Mouse (Mus musculus): Measurements from ENCODE around the gene Erv3.

The Erv3 gene

GRCm38 (mm10) chr2:131859721-131860120 is at the start of gene Erv3:
TSS of gene Erv3 (minus strand) at chr2:131859747.
- in situ Hi-C loops (cut with MboI; ENCODE audit: unreplicated experiment in 2 of 2), result no loop called here

- in situ Hi-C loops (cut with MboI; ENCODE audit: unreplicated experiment in 2 of 2), result no loop called here
Observed at GRCm38 (mm10) chr2:131908906-131909305, 49.4 kb upstream of the Erv3 start.

- in situ Hi-C loops (cut with MboI; ENCODE audit: unreplicated experiment in 2 of 2), result no loop called here
Observed at GRCm38 (mm10) chr2:131908351-131908861, 48.9 kb upstream of the Erv3 start.

GRCm38 (mm10) chr2:131907311-131907710 is 47.8 kb upstream of the Erv3 start:
- in situ Hi-C loops (cut with MboI; ENCODE audit: unreplicated experiment in 2 of 2), result no loop called here

- in situ Hi-C loops (cut with MboI; ENCODE audit: unreplicated experiment in 2 of 2), result no loop called here
Observed at GRCm38 (mm10) chr2:131906846-131907245, 47.3 kb upstream of the Erv3 start.

- in situ Hi-C loops (cut with MboI; ENCODE audit: unreplicated experiment in 2 of 2), result no loop called here
Observed at GRCm38 (mm10) chr2:131906266-131906665, 46.7 kb upstream of the Erv3 start.

GRCm38 (mm10) chr2:131905776-131906175 is 46.2 kb upstream of the Erv3 start:
- in situ Hi-C loops (cut with MboI; ENCODE audit: unreplicated experiment in 2 of 2), result no loop called here

- in situ Hi-C loops (cut with MboI; ENCODE audit: unreplicated experiment in 2 of 2), result no loop called here
Observed at GRCm38 (mm10) chr2:131905025-131905424, 45.5 kb upstream of the Erv3 start.

GRCm38 (mm10) chr2:131902867-131903266 is 43.3 kb upstream of the Erv3 start:
- in situ Hi-C loops (cut with MboI; ENCODE audit: unreplicated experiment in 2 of 2), result loop anchor here in 1 of 2 experiments (5.0 kb wide), 1 partner anchor 34 kb away; no protein-coding TSS in a partner anchor

- in situ Hi-C loops (cut with MboI; ENCODE audit: unreplicated experiment in 2 of 2), result loop anchor here in 1 of 2 experiments (5.0 kb wide), 1 partner anchor 35 kb away; no protein-coding TSS in a partner anchor
Observed at GRCm38 (mm10) chr2:131902423-131902822, 42.9 kb upstream of the Erv3 start.

- in situ Hi-C loops (cut with MboI; ENCODE audit: unreplicated experiment in 2 of 2), result no loop called here
Observed at GRCm38 (mm10) chr2:131897336-131898109, 38.0 kb upstream of the Erv3 start.

- in situ Hi-C loops (cut with MboI; ENCODE audit: unreplicated experiment in 2 of 2), result no loop called here
Observed at GRCm38 (mm10) chr2:131896011-131896410, 36.5 kb upstream of the Erv3 start.

GRCm38 (mm10) chr2:131895106-131895505 is 35.6 kb upstream of the Erv3 start:
- in situ Hi-C loops (cut with MboI; ENCODE audit: unreplicated experiment in 2 of 2), result no loop called here

- in situ Hi-C loops (cut with MboI; ENCODE audit: unreplicated experiment in 2 of 2), result no loop called here
Observed at GRCm38 (mm10) chr2:131892534-131892933, 33.0 kb upstream of the Erv3 start.

- in situ Hi-C loops (cut with MboI; ENCODE audit: unreplicated experiment in 2 of 2), result loop anchor here in 1 of 2 experiments (10.0 kb wide), 1 partner anchor 63 kb away; no protein-coding TSS in a partner anchor
Observed at GRCm38 (mm10) chr2:131888233-131888632, 28.7 kb upstream of the Erv3 start.

GRCm38 (mm10) chr2:131886503-131887160 is 27.1 kb upstream of the Erv3 start:
- in situ Hi-C loops (cut with MboI; ENCODE audit: unreplicated experiment in 2 of 2), result loop anchor here in 1 of 2 experiments (10.0 kb wide), 1 partner anchor 62 kb away; no protein-coding TSS in a partner anchor

- in situ Hi-C loops (cut with MboI; ENCODE audit: unreplicated experiment in 2 of 2), result loop anchor here in 1 of 2 experiments (10.0 kb wide), 1 partner anchor 58 kb away; no protein-coding TSS in a partner anchor
Observed at GRCm38 (mm10) chr2:131883136-131883535, 23.6 kb upstream of the Erv3 start.

GRCm38 (mm10) chr2:131881766-131882165 is 22.2 kb upstream of the Erv3 start:
- in situ Hi-C loops (cut with MboI; ENCODE audit: unreplicated experiment in 2 of 2), result loop anchor here in 1 of 2 experiments (10.0 kb wide), 1 partner anchor 57 kb away; no protein-coding TSS in a partner anchor

- in situ Hi-C loops (cut with MboI; ENCODE audit: unreplicated experiment in 2 of 2), result no loop called here
Observed at GRCm38 (mm10) chr2:131876551-131877265, 17.2 kb upstream of the Erv3 start.

GRCm38 (mm10) chr2:131873376-131873775 is 13.8 kb upstream of the Erv3 start:
- in situ Hi-C loops (cut with MboI; ENCODE audit: unreplicated experiment in 2 of 2), result no loop called here

GRCm38 (mm10) chr2:131868983-131869382 is 9.4 kb upstream of the Erv3 start:
- in situ Hi-C loops (cut with MboI; ENCODE audit: unreplicated experiment in 2 of 2), result no loop called here

Measured in v-Abl transformed pro-B cells (cell line).